Mouse (Mus musculus) intestine, postnatal 0 days (tissue): ENCODE data around the gene Wdr62. TPM values are rescaled to one million over a fixed set of nuclear protein-coding genes. Genes with fewer than 3 reads are reported as not detected.

ENCODE experiments used
- ATAC-seq: fragments of 200-750 bp; cut with Nextera tagmentation; 2 replicates; pipeline ENCODE4 v1.8.0; 2017; ENCODE audit warnings: mild to moderate bottlenecking, moderate TSS enrichment, moderate library complexity
- H3K27ac ChIP-seq: fragments of 300-500 bp; sonication (generic); 2 replicates; pipeline ENCODE4 v1.5.1; 2014; ENCODE audit warnings: mild to moderate bottlenecking, low read depth, low read length, moderate library complexity
- H3K27me3 ChIP-seq: fragments of 300-500 bp; sonication (generic); replicated peaks from 2 replicates; pipeline ENCODE4 v1.6.1; 2014; ENCODE audit warnings: low read length, mixed read lengths; ENCODE audit not compliant: control insufficient read depth, insufficient read depth
- H3K36me3 ChIP-seq: fragments of 300-500 bp; sonication (generic); 2 replicates; pipeline ENCODE4 v1.6.1; 2014; ENCODE audit warnings: mild to moderate bottlenecking, moderate library complexity; ENCODE audit not compliant: control insufficient read depth, insufficient read depth
- H3K4me1 ChIP-seq: fragments of 300-500 bp; sonication (generic); replicated peaks from 2 replicates; pipeline ENCODE4 v1.6.1; 2014; ENCODE audit warnings: antibody characterized with exemption, low read length, mixed read lengths; ENCODE audit not compliant: control insufficient read depth, insufficient read depth
- H3K4me2 ChIP-seq: fragments of 300-500 bp; sonication (generic); replicated peaks from 2 replicates; pipeline ENCODE4 v1.6.1; 2014; ENCODE audit warnings: low read depth, mild to moderate bottlenecking, moderate library complexity
- H3K4me3 ChIP-seq: fragments of 300-500 bp; sonication (generic); 2 replicates; pipeline ENCODE4 v1.5.1; 2014; ENCODE audit warnings: low read depth, low read length
- H3K9ac ChIP-seq: fragments of 300-500 bp; sonication (generic); 2 replicates; pipeline ENCODE4 v1.6.1; 2014; ENCODE audit warnings: mild to moderate bottlenecking, low read depth, low read length
- H3K9me3 ChIP-seq: fragments of 300-500 bp; sonication (generic); 2 replicates; pipeline ENCODE4 v1.6.1; 2016; ENCODE audit warnings: mixed run types; ENCODE audit not compliant: control insufficient read depth
- CTCF ChIP-seq: sonication (generic); IDR thresholded peaks from 2 replicates; pipeline ENCODE4 v1.5.1; 2016; ENCODE audit warnings: low read depth, mild to moderate bottlenecking, control low read depth, antibody characterized with exemption, moderate library complexity
- WGBS: fragments of 180-500 bp; shearing (Covaris S2); extraction: QIAGEN DNeasy Blood & Tissue Kit; methylation state at CpG from one replicate; pipeline ENCODE4 v1.1.7; 2014; 5-methylcytosine and 5-hydroxymethylcytosine counted together
- polyA plus RNA-seq: library from polyadenylated mRNA; unstranded; fragments of >200 nt; fragmentation: Nextera tagmentation; extraction: Ambion mirVana; gene quantifications from 2 replicates; pipeline ENCODE4 v1.2.1, GENCODE M21; 2015

Wdr62 gene
- polyA plus RNA-seq, 1 experiment from 2014 or later, result 3.5 TPM

- Histone ChIP-seq H3K36me3 (peaks cover 14% of the 10 kb centered on the region; the same call in 1 of the 2 replicates), H3K27me3 (no peaks in the 10 kb centered on the region), H3K4me1 (peaks cover 4% of the 10 kb centered on the region; the same call in 1 of the 2 replicates), H3K9me3 (no peaks in the 10 kb centered on the region), H3K9ac (peak within 1 kb of the TSS; percentile 57), H3K4me2 (peak within 1 kb of the TSS; percentile 95), H3K4me3 (peak within 1 kb of the TSS; percentile 71), H3K27ac (peak within 1 kb of the TSS; percentile 23; the same call in 1 of the 2 replicates)
- no peak for TF ChIP-seq CTCF
- peak; percentile 99 for ATAC-seq
- 2% methylated on average over 27 of the region's 27 CpGs for WGBS
These were observed 28.1 kb upstream of the Wdr62 start, which contains the start of gene Alkbh6 for GRCm38 (mm10) chr7:30308076-30309005. Gene Alkbh6, plus strand, starts transcription at chr7:30308717.

- H3K4me1 ChIP-seq, result peaks cover 4% of the 10 kb centered on the region; the same call in 1 of the 2 replicates
- WGBS, result 87% methylated on average over 16 of the region's 16 CpGs
- no peak for ATAC-seq
These were observed 26.0 kb upstream of the Wdr62 start for GRCm38 (mm10) chr7:30306083-30306779.

GRCm38 (mm10) chr7:30300914-30301313 lies 20.7 kb upstream of the Wdr62 start:
- ATAC-seq, result no peak
- no peaks in the 10 kb centered on the region for H3K4me1 ChIP-seq
- no peaks in the 10 kb centered on the region for H3K27me3 ChIP-seq
- peaks cover 23% of the 10 kb centered on the region; the same call in 1 of the 2 replicates for H3K36me3 ChIP-seq
- peak; percentile 75 for TF ChIP-seq CTCF
- H3K9ac ChIP-seq, result no peak overlapping the region
- WGBS, result 49% methylated on average over 3 of the region's 3 CpGs
- H3K4me3 ChIP-seq, result no peak overlapping the region
- no peaks in the 10 kb centered on the region for H3K9me3 ChIP-seq
- H3K4me2 ChIP-seq, result no peak overlapping the region
- no peak overlapping the region for H3K27ac ChIP-seq

More at GRCm38 (mm10) chr7:30306083-30306779, 26.0 kb upstream of the Wdr62 start:
- peak; percentile 65 for TF ChIP-seq CTCF
- H3K9ac ChIP-seq, result no peak overlapping the region
- no peak overlapping the region for H3K4me3 ChIP-seq
- H3K4me2 ChIP-seq, result no peak overlapping the region
- H3K27me3 ChIP-seq, result no peaks in the 10 kb centered on the region
- 0 out of 2 replicates have a peak overlapping the region, but pooled peaks have one; percentile 41 for H3K27ac ChIP-seq
- H3K36me3 ChIP-seq, result peaks cover 11% of the 10 kb centered on the region; the same call in 1 of the 2 replicates
- no peaks in the 10 kb centered on the region for H3K9me3 ChIP-seq

GRCm38 (mm10) chr7:30297266-30297665 lies 17.0 kb upstream of the Wdr62 start:
- Histone ChIP-seq H3K27ac (no peak overlapping the region), H3K4me1 (no peaks in the 10 kb centered on the region), H3K27me3 (no peaks in the 10 kb centered on the region), H3K36me3 (peaks cover 12% of the 10 kb centered on the region; the same call in 1 of the 2 replicates), H3K4me3 (no peak overlapping the region), H3K9me3 (no peaks in the 10 kb centered on the region), H3K9ac (no peak overlapping the region), H3K4me2 (no peak overlapping the region)
- 83% methylated on average over 16 of the region's 16 CpGs for WGBS
- ATAC-seq, result no peak
- TF ChIP-seq CTCF, result no peak

- H3K9me3 ChIP-seq, result no peaks in the 10 kb centered on the region
- H3K9ac ChIP-seq, result no peak overlapping the region
- no peak overlapping the region for H3K4me2 ChIP-seq
- no peak for TF ChIP-seq CTCF
- H3K4me1 ChIP-seq, result no peaks in the 10 kb centered on the region
- H3K27me3 ChIP-seq, result no peaks in the 10 kb centered on the region; the same call in 1 of the 2 replicates
- H3K36me3 ChIP-seq, result peaks cover 12% of the 10 kb centered on the region; the same call in 1 of the 2 replicates
- no peak overlapping the region for H3K27ac ChIP-seq
- WGBS, result 90% methylated on average over 15 of the region's 15 CpGs
- ATAC-seq, result no peak
- H3K4me3 ChIP-seq, result no peak overlapping the region
These were observed 16.6 kb upstream of the Wdr62 start for GRCm38 (mm10) chr7:30296816-30297215.

GRCm38 (mm10) chr7:30295103-30295502 lies 14.9 kb upstream of the Wdr62 start:
- no peaks in the 10 kb centered on the region for H3K4me1 ChIP-seq
- no peaks in the 10 kb centered on the region; the same call in 1 of the 2 replicates for H3K27me3 ChIP-seq
- H3K4me2 ChIP-seq, result no peak overlapping the region
- WGBS, result 47% methylated on average over 10 of the region's 10 CpGs
- H3K4me3 ChIP-seq, result no peak overlapping the region
- H3K36me3 ChIP-seq, result peaks cover 12% of the 10 kb centered on the region; the same call in 1 of the 2 replicates
- H3K9ac ChIP-seq, result no peak overlapping the region
- no peak overlapping the region for H3K27ac ChIP-seq
- TF ChIP-seq CTCF, result no peak
- no peaks in the 10 kb centered on the region for H3K9me3 ChIP-seq
- ATAC-seq, result no peak
